Mouse (Mus musculus) kidney, adult 2 months (tissue): ENCODE data around the gene Chpf2. TPM values are rescaled to one million over a fixed set of nuclear protein-coding genes. Genes with fewer than 3 reads are reported as not detected.

Source experiments
- DNase-seq: peaks from one replicate; pipeline ENCODE4 v3.0.0; 2021
- H3K27ac ChIP-seq: fragments of 200-500 bp; 2 replicates; pipeline ENCODE4 v1.5.1; 2012; ENCODE audit warnings: low read depth, low read length, control low read depth, inconsistent platforms; ENCODE audit not compliant: insufficient read depth
- H3K27me3 ChIP-seq: fragments of 200-500 bp; replicated peaks from 2 replicates; pipeline ENCODE4 v1.6.1; 2012; ENCODE audit warnings: mild to moderate bottlenecking, moderate library complexity, low read length, inconsistent platforms; ENCODE audit not compliant: control insufficient read depth, insufficient read depth
- H3K36me3 ChIP-seq: fragments of 200-500 bp; 2 replicates; pipeline ENCODE4 v1.6.1; 2012; ENCODE audit warnings: mild to moderate bottlenecking, moderate library complexity, low read length, inconsistent platforms; ENCODE audit not compliant: control insufficient read depth, insufficient read depth
- H3K4me1 ChIP-seq: fragments of 200-500 bp; 2 replicates; pipeline ENCODE4 v1.6.1; 2011; ENCODE audit warnings: low read length; ENCODE audit not compliant: control insufficient read depth, insufficient read depth
- H3K4me3 ChIP-seq: fragments of 200-500 bp; 2 replicates; pipeline ENCODE4 v1.5.1; 2011; ENCODE audit warnings: mild to moderate bottlenecking, low read depth, low read length, control low read depth; ENCODE audit not compliant: insufficient read depth
- CTCF ChIP-seq: fragments of 200-500 bp; conservative IDR thresholded peaks from 2 replicates; pipeline ENCODE4 v1.5.1; 2011; ENCODE audit warnings: low read depth, mild to moderate bottlenecking, control low read depth, low read length, moderate library complexity, mixed read lengths; ENCODE audit not compliant: insufficient read depth, insufficient read length
- POLR2A ChIP-seq: fragments of 200-500 bp; IDR thresholded peaks from one replicate; pipeline ENCODE4 v1.6.1; 2011; ENCODE audit warnings: low read depth, low read length, control low read depth
- WGBS: fragments of 180-500 bp; shearing (Covaris S2); methylation state at CpG from one replicate; pipeline ENCODE4 v1.1.7; 2018; 5-methylcytosine and 5-hydroxymethylcytosine counted together
- polyA plus RNA-seq: library from polyadenylated mRNA; depleted of rRNA; stranded (reverse); fragments of >200 nt; gene quantifications from 2 replicates; pipeline ENCODE4 v1.2.3, GENCODE M21; 2012

Chpf2 gene
- polyA plus RNA-seq, 1 experiment = 20.2 TPM

DNA sequence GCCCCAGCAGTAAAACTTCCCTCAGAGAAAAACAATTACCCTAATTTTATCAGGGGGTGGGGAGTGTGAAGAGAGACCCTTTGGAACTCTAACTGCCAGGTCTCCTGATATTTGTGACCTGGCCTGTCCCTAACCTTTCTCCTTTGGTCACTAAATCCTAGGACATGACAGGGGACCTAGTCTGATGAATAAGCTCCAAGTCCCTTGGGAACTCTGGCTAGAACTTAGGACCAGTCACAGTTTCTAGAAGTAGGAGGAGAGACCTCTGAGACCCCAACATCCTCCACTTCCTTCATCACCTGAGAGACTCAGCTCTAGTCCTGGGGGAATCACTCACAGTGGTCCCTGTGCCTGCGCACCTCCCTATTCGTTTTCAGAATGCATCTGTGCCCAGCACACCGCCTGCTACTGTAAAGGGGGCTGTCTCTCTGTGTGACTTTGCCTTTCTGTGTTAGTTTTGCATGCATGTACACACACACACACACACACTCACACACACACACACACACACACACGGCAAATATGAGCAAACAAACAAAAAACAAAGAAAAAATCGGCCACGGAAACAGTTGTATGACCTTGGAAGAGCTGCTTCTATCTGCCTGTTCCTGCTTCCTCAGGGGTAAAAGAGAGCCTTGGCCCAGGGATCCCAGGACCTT, 18.9 kb downstream of the Chpf2 start:
- DNase-seq = no peak
- WGBS = 31% methylated on average over 6 of the region's 6 CpGs
- H3K4me3 ChIP-seq = peak overlapping the region; percentile 66
- peak overlapping the region; percentile 72 for H3K27ac ChIP-seq
- TF ChIP-seq POLR2A (no peak), CTCF (no peak)
- no peaks in the 10 kb centered on the region for H3K27me3 ChIP-seq
- H3K36me3 ChIP-seq = no peaks in the 10 kb centered on the region
- peaks cover 10% of the 10 kb centered on the region for H3K4me1 ChIP-seq

DNA sequence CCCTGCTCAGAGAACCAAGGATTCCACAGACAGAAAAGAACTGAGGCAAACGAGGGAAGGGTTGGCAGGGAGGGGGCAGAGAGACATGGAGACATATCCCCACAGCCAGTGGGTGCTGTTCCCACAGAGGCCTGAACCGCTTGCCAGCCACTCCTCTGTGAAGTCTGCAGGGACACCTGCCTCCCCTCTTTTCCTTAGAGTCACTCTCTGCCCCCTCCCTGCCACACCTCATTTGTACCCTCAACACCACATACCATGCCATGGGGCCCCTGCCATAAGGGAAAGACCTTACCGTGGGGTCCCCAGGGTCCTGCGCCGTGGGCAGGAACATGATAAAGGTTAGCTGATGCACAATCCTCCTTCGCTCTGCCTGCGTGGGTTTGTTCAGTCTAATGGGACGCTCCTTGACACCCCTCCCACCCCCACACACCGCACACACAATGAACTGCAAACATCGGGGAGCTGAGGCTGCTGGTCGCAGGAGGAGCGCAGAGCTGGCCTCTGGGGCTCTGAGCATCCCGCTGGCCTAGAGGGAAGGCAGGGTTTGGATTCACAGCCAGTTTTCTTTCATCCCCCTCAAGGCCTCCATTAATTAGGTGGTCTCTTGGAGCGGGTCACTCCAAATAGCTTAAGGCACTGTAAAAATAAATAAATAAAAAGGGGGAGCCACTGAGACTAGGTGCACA, 19.6 kb downstream of the Chpf2 start:
- Histone ChIP-seq H3K4me3 (no peak overlapping the region), H3K27ac (peak overlapping the region; percentile 72)
- 72% methylated on average over 14 of the region's 14 CpGs for WGBS

GRCm38 (mm10) chr5:24609388-24609787, 22.8 kb downstream of the Chpf2 start:
- no peak for DNase-seq
- Histone ChIP-seq H3K27me3 (no peaks in the 10 kb centered on the region), H3K4me3 (no peak overlapping the region), H3K36me3 (no peaks in the 10 kb centered on the region), H3K4me1 (peaks cover 3% of the 10 kb centered on the region; the same call in 1 of the 2 replicates), H3K27ac (no peak overlapping the region)
- WGBS = 67% methylated on average over 5 of the region's 5 CpGs
- TF ChIP-seq CTCF (no peak), POLR2A (no peak)

More for the DNA sequence above, 19.6 kb downstream of the Chpf2 start:
- H3K27me3 ChIP-seq = no peaks in the 10 kb centered on the region
- no peak for DNase-seq
- TF ChIP-seq POLR2A (no peak), CTCF (no peak)
- H3K36me3 ChIP-seq = no peaks in the 10 kb centered on the region
- H3K4me1 ChIP-seq = peaks cover 10% of the 10 kb centered on the region

DNA sequence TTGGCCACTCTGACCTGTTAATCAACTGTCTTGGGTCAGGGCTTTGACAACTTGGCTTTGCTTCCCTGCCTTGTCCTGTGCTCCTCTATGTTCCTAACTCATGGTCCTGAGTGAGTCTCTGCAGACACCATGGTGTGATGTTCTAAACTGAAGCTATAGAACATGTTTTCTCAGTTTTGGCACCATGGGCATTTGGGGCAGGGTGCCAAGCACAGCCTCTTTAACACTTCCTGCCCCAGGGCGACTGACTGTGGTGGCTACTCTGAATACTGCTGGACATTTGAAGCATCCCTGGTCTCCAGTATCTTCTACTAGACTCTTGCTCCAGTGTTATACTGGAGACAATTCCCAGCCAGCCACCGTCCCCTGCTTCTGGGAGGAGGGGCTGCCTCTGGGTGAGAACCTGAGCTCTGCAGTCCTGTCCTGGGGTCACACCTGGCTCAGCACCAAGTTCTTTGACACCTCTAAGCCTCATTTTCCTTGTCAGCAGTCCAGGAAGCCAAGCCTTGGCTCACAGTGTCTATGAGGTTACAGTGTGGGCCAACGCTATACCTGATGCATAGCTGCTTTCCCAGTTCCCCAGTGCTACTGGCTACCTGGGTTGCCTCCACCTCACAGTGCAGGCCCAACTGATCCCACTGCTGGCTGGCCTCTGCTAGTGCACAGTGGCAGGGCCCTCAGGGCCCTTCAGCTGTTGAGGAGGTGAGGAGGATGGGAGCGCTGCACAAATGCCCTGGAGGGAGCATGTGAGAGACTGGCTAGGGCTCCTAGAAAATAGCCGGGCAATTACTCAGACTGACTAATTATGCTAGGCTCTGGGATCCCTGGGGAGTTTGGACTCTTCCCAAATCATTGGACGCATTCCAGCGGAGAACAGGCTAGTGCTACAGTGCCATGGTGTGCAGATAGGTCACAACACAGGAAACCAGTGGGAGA, 25.1 kb downstream of the Chpf2 start:
- 37% methylated on average over 7 of the region's 7 CpGs for WGBS
- TF ChIP-seq POLR2A = no peak
- no peak for TF ChIP-seq CTCF
- Histone ChIP-seq H3K27ac (no peak overlapping the region), H3K4me3 (no peak overlapping the region), H3K36me3 (no peaks in the 10 kb centered on the region), H3K27me3 (no peaks in the 10 kb centered on the region), H3K4me1 (peaks cover 3% of the 10 kb centered on the region; the same call in 1 of the 2 replicates)
- DNase-seq = peak; percentile 87

DNA sequence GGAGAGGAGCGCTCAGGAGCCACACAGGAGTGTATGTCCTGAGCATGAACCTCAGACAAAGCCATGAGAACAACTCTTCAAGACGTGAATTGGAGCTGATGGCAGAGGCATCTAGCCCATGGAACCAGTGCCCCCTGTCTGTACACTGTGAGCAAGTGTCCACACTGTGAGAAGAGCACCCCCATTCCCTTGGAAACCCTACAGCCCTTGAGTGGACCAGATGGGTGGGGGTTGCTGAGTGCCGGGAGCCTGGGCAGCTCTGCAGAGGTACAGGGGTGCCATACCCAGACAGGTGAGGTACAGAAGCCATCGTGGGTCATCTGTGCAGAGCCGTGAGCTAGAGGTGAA, 25.7 kb downstream of the Chpf2 start:
- Histone ChIP-seq H3K4me3 (no peak overlapping the region), H3K36me3 (no peaks in the 10 kb centered on the region), H3K4me1 (peaks cover 3% of the 10 kb centered on the region; the same call in 1 of the 2 replicates), H3K27ac (no peak overlapping the region), H3K27me3 (no peaks in the 10 kb centered on the region)
- DNase-seq = no peak
- 55% methylated on average over 5 of the region's 5 CpGs for WGBS
- no peak for TF ChIP-seq CTCF
- TF ChIP-seq POLR2A = no peak

DNA sequence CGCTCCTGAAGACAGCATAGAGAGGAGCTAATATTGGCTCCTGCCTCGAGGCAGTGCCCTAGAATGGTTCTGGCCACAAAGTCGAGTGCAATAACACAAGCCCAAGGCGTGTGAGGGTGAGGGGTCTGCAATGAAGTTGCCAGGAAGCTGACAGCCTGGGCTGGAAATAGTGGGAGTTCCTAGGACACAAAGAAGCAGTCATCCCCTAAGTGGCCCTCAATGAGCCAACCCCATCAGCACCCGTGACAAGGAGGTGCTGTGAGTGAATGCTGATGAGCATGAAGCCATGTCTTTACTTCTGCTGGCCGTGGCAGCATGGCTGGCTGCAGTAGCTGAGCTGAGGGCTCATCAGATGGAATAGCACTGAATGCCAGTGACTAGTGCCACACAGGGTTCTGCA, 28.6 kb downstream of the Chpf2 start:
- H3K4me3 ChIP-seq = no peak overlapping the region
- no peak overlapping the region for H3K27ac ChIP-seq
- no peak for DNase-seq
- 68% methylated on average over 6 of the region's 6 CpGs for WGBS
- H3K27me3 ChIP-seq = no peaks in the 10 kb centered on the region
- no peaks in the 10 kb centered on the region for H3K36me3 ChIP-seq
- TF ChIP-seq CTCF (no peak), POLR2A (no peak)
- H3K4me1 ChIP-seq = peaks cover 6% of the 10 kb centered on the region; the same call in 1 of the 2 replicates
